Mouse (Mus musculus) forebrain, embryonic 15.5 days (tissue): ENCODE data around the gene Fcgr2b. TPM values are rescaled to one million over a fixed set of nuclear protein-coding genes. Genes with fewer than 3 reads are reported as not detected.
"Not testable (repeated sequence)": the region's sequence is repeated elsewhere in the genome, so short reads cannot be mapped to it uniquely, and the experiment has no call there.

Experiments
- ATAC-seq: fragments of 200-750 bp; cut with Nextera tagmentation; replicated peaks from 2 replicates; pipeline ENCODE4 v1.8.0; 2017; ENCODE audit warnings: mild to moderate bottlenecking, moderate TSS enrichment, moderate library complexity
- H3K27ac ChIP-seq: fragments of 300-500 bp; sonication (generic); replicated peaks from 2 replicates; pipeline ENCODE4 v1.5.1; 2015; ENCODE audit warnings: mild to moderate bottlenecking, inconsistent platforms
- H3K27me3 ChIP-seq: fragments of 300-500 bp; sonication (generic); 2 replicates; pipeline ENCODE4 v1.6.1; 2015; ENCODE audit warnings: inconsistent platforms
- H3K36me3 ChIP-seq: fragments of 300-500 bp; sonication (generic); 2 replicates; pipeline ENCODE4 v1.6.1; 2015; ENCODE audit warnings: mild to moderate bottlenecking, inconsistent platforms
- H3K4me1 ChIP-seq: fragments of 300-500 bp; sonication (generic); 2 replicates; pipeline ENCODE4 v1.6.1; 2015; ENCODE audit warnings: inconsistent platforms
- H3K4me2 ChIP-seq: fragments of 300-500 bp; sonication (generic); replicated peaks from 2 replicates; pipeline ENCODE4 v1.6.1; 2015; ENCODE audit warnings: mild to moderate bottlenecking, inconsistent platforms
- H3K4me3 ChIP-seq: fragments of 300-500 bp; sonication (generic); 2 replicates; pipeline ENCODE4 v1.5.1; 2015; ENCODE audit warnings: mild to moderate bottlenecking, inconsistent platforms
- H3K9ac ChIP-seq: fragments of 300-500 bp; sonication (generic); replicated peaks from 2 replicates; pipeline ENCODE4 v1.6.1; 2015; ENCODE audit warnings: mild to moderate bottlenecking, inconsistent platforms
- H3K9me3 ChIP-seq: fragments of 300-500 bp; sonication (generic); 2 replicates; pipeline ENCODE4 v1.6.1; 2016; ENCODE audit warnings: inconsistent platforms
- WGBS: fragments of 180-500 bp; shearing (Covaris S2); methylation state at CpG from one replicate; pipeline ENCODE4 v1.1.7; 2015; ENCODE audit warnings: mixed read lengths; 5-methylcytosine and 5-hydroxymethylcytosine counted together
- polyA plus RNA-seq: library from polyadenylated mRNA; unstranded; fragments of >200 nt; fragmentation: Nextera tagmentation; extraction: Ambion mirVana; gene quantifications from 2 replicates; pipeline ENCODE4 v1.2.1, GENCODE M21; 2015

The Fcgr2b gene
- polyA plus RNA-seq, 1 experiment from 2014 or later: 1.0 TPM

- Histone ChIP-seq H3K9ac (no peak overlapping the region), H3K27ac (no peak overlapping the region), H3K4me1 (no peaks in the 10 kb centered on the region), H3K4me2 (no peak overlapping the region), H3K36me3 (no peaks in the 10 kb centered on the region), H3K9me3 (no peaks in the 10 kb centered on the region), H3K4me3 (no peak overlapping the region), H3K27me3 (no peaks in the 10 kb centered on the region)
- WGBS: 89% methylated on average over 8 of the region's 8 CpGs
- no peak for ATAC-seq
These were observed 2.2 kb downstream of the Fcgr2b start for GRCm38 (mm10) chr1:170974171-170974570.

GRCm38 (mm10) chr1:170972936-170973335 lies 3.4 kb downstream of the Fcgr2b start:
- no peak overlapping the region for H3K9ac ChIP-seq
- WGBS: 85% methylated on average over 4 of the region's 4 CpGs

GRCm38 (mm10) chr1:170972494-170972893 lies 3.9 kb downstream of the Fcgr2b start:
- Histone ChIP-seq H3K9ac (no peak overlapping the region), H3K36me3 (no peaks in the 10 kb centered on the region), H3K4me2 (no peak overlapping the region), H3K4me3 (no peak overlapping the region), H3K27me3 (no peaks in the 10 kb centered on the region), H3K4me1 (no peaks in the 10 kb centered on the region), H3K27ac (no peak overlapping the region), H3K9me3 (no peaks in the 10 kb centered on the region)
- 84% methylated on average over 6 of the region's 6 CpGs for WGBS
- no peak for ATAC-seq

More at GRCm38 (mm10) chr1:170972936-170973335, 3.4 kb downstream of the Fcgr2b start:
- Histone ChIP-seq H3K36me3 (no peaks in the 10 kb centered on the region), H3K4me3 (no peak overlapping the region), H3K4me2 (no peak overlapping the region), H3K4me1 (no peaks in the 10 kb centered on the region), H3K9me3 (no peaks in the 10 kb centered on the region), H3K27ac (no peak overlapping the region), H3K27me3 (no peaks in the 10 kb centered on the region)
- no peak for ATAC-seq

- no peak for ATAC-seq
- H3K9me3 ChIP-seq: no peaks in the 10 kb centered on the region
- no peaks in the 10 kb centered on the region for H3K4me1 ChIP-seq
- WGBS: 57% methylated on average over 1 of the region's 1 CpGs
- no peak overlapping the region for H3K4me3 ChIP-seq
- no peak overlapping the region for H3K4me2 ChIP-seq
- no peaks in the 10 kb centered on the region for H3K27me3 ChIP-seq
- no peaks in the 10 kb centered on the region for H3K36me3 ChIP-seq
- H3K27ac ChIP-seq: no peak overlapping the region
- H3K9ac ChIP-seq: no peak overlapping the region
These were observed 7.8 kb downstream of the Fcgr2b start for GRCm38 (mm10) chr1:170968576-170968975.

- Histone ChIP-seq H3K36me3 (no peaks in the 10 kb centered on the region), H3K27me3 (no peaks in the 10 kb centered on the region), H3K9ac (no peak overlapping the region), H3K9me3 (no peaks in the 10 kb centered on the region), H3K4me3 (no peak overlapping the region), H3K27ac (no peak overlapping the region), H3K4me2 (no peak overlapping the region), H3K4me1 (no peaks in the 10 kb centered on the region)
- no peak for ATAC-seq
- WGBS: 80% methylated on average over 3 of the region's 3 CpGs
These were observed 8.8 kb downstream of the Fcgr2b start for GRCm38 (mm10) chr1:170967581-170967980.

- Histone ChIP-seq H3K27me3 (no peaks in the 10 kb centered on the region), H3K4me2 (no peak overlapping the region), H3K9ac (no peak overlapping the region), H3K9me3 (no peaks in the 10 kb centered on the region), H3K4me3 (no peak overlapping the region), H3K4me1 (no peaks in the 10 kb centered on the region), H3K27ac (no peak overlapping the region), H3K36me3 (no peaks in the 10 kb centered on the region)
- WGBS: 74% methylated on average over 7 of the region's 7 CpGs
- ATAC-seq: no peak
These were observed 13.3 kb downstream of the Fcgr2b start for GRCm38 (mm10) chr1:170963087-170963486.

GRCm38 (mm10) chr1:170962301-170962700 lies 14.0 kb downstream of the Fcgr2b start:
- WGBS: 84% methylated on average over 2 of the region's 2 CpGs
- H3K9me3 ChIP-seq: no peaks in the 10 kb centered on the region
- H3K4me3 ChIP-seq: no peak overlapping the region
- H3K9ac ChIP-seq: no peak overlapping the region
- H3K36me3 ChIP-seq: no peaks in the 10 kb centered on the region
- H3K27me3 ChIP-seq: no peaks in the 10 kb centered on the region
- no peak overlapping the region for H3K27ac ChIP-seq
- H3K4me1 ChIP-seq: no peaks in the 10 kb centered on the region
- no peak for ATAC-seq
- H3K4me2 ChIP-seq: no peak overlapping the region

GRCm38 (mm10) chr1:170961101-170961500 lies 15.2 kb downstream of the Fcgr2b start:
- no peak for ATAC-seq
- WGBS: 84% methylated on average over 6 of the region's 6 CpGs
- H3K4me1 ChIP-seq: no peaks in the 10 kb centered on the region
- H3K27me3 ChIP-seq: no peaks in the 10 kb centered on the region
- H3K27ac ChIP-seq: no peak overlapping the region
- H3K36me3 ChIP-seq: no peaks in the 10 kb centered on the region
- no peak overlapping the region for H3K4me3 ChIP-seq
- H3K9ac ChIP-seq: no peak overlapping the region
- no peaks in the 10 kb centered on the region for H3K9me3 ChIP-seq
- H3K4me2 ChIP-seq: no peak overlapping the region

GRCm38 (mm10) chr1:170959791-170960190 lies 16.6 kb downstream of the Fcgr2b start:
- no peak for ATAC-seq
- no peaks in the 10 kb centered on the region for H3K4me1 ChIP-seq
- 76% methylated on average over 2 of the region's 2 CpGs for WGBS
- no peaks in the 10 kb centered on the region for H3K36me3 ChIP-seq
- no peak overlapping the region for H3K9ac ChIP-seq
- H3K9me3 ChIP-seq: no peaks in the 10 kb centered on the region
- H3K27me3 ChIP-seq: no peaks in the 10 kb centered on the region
- no peak overlapping the region for H3K27ac ChIP-seq
- H3K4me3 ChIP-seq: no peak overlapping the region
- H3K4me2 ChIP-seq: no peak overlapping the region

- no peaks in the 10 kb centered on the region for H3K9me3 ChIP-seq
These were observed 18.1 kb downstream of the Fcgr2b start for GRCm38 (mm10) chr1:170958225-170958624.

GRCm38 (mm10) chr1:170953192-170953591 lies 23.2 kb downstream of the Fcgr2b start:
- Histone ChIP-seq H3K9me3 (no peaks in the 10 kb centered on the region), H3K36me3 (no peaks in the 10 kb centered on the region), H3K27me3 (no peaks in the 10 kb centered on the region), H3K27ac (no peak overlapping the region), H3K4me2 (no peak overlapping the region), H3K9ac (no peak overlapping the region), H3K4me3 (no peak overlapping the region), H3K4me1 (no peaks in the 10 kb centered on the region)
- WGBS: 90% methylated on average over 2 of the region's 2 CpGs
- ATAC-seq: no peak

More at GRCm38 (mm10) chr1:170958225-170958624, 18.1 kb downstream of the Fcgr2b start:
- Histone ChIP-seq H3K9ac (no peak overlapping the region), H3K4me3 (no peak overlapping the region), H3K27ac (no peak overlapping the region), H3K27me3 (no peaks in the 10 kb centered on the region), H3K4me1 (no peaks in the 10 kb centered on the region), H3K36me3 (no peaks in the 10 kb centered on the region), H3K4me2 (no peak overlapping the region)
- ATAC-seq: no peak
- WGBS: 71% methylated on average over 3 of the region's 3 CpGs

GRCm38 (mm10) chr1:170950772-170951171 lies 25.6 kb downstream of the Fcgr2b start:
- Histone ChIP-seq H3K9me3 (no peaks in the 10 kb centered on the region), H3K27ac (no peak overlapping the region), H3K4me1 (no peaks in the 10 kb centered on the region), H3K27me3 (no peaks in the 10 kb centered on the region), H3K36me3 (no peaks in the 10 kb centered on the region), H3K9ac (no peak overlapping the region), H3K4me3 (no peak overlapping the region), H3K4me2 (no peak overlapping the region)
- no peak for ATAC-seq
- 79% methylated on average over 3 of the region's 3 CpGs for WGBS

GRCm38 (mm10) chr1:170944908-170945307 lies 31.4 kb downstream of the Fcgr2b start:
- not testable (repeated sequence) for ATAC-seq, H3K27me3 ChIP-seq, H3K4me1 ChIP-seq, H3K9ac ChIP-seq, H3K27ac ChIP-seq, H3K4me2 ChIP-seq, H3K9me3 ChIP-seq, H3K4me3 ChIP-seq, H3K36me3 ChIP-seq
- 90% methylated on average over 9 of the region's 9 CpGs for WGBS
